Mouse (Mus musculus): ENCODE results near the gene Nhsl1. TPM values are rescaled to one million over a fixed set of nuclear protein-coding genes. Genes with fewer than 3 reads are reported as not detected.
A peak's percentile ranks its signal among the peaks of the same experiment; 100 is the strongest.

Nhsl1 gene
- polyA plus RNA-seq, 1 experiment from 2014 or later: 13.3 TPM

GRCm38 (mm10) chr10:18493010-18493894 is 174.5 kb downstream of the Nhsl1 start:
- H3K4me3 ChIP-seq (replicated peaks): no peak overlapping the region
- H3K4me1 ChIP-seq: peaks cover 15% of the 10 kb centered on the region
- H3K36me3 ChIP-seq: no peaks in the 10 kb centered on the region
- no peak for ATAC-seq (ENCODE audit: low FRiP score)
- no peak overlapping the region for H3K9ac ChIP-seq (replicated peaks)
- no peak overlapping the region for H3K4me2 ChIP-seq
- H3K27ac ChIP-seq (replicated peaks): no peak overlapping the region
- H3K27me3 ChIP-seq (replicated peaks): no peaks in the 10 kb centered on the region
- 90% methylated on average over 11 of the region's 11 CpGs for WGBS
- no peaks in the 10 kb centered on the region for H3K9me3 ChIP-seq (replicated peaks)

GRCm38 (mm10) chr10:18494249-18494648 is 175.5 kb downstream of the Nhsl1 start:
- Histone ChIP-seq H3K36me3 (peaks cover 10% of the 10 kb centered on the region), H3K27ac (replicated peaks) (no peak overlapping the region), H3K9ac (replicated peaks) (no peak overlapping the region), H3K27me3 (replicated peaks) (no peaks in the 10 kb centered on the region), H3K4me2 (no peak overlapping the region), H3K4me3 (replicated peaks) (no peak overlapping the region), H3K4me1 (peaks cover 15% of the 10 kb centered on the region), H3K9me3 (replicated peaks) (no peaks in the 10 kb centered on the region)
- 45% methylated on average over 7 of the region's 7 CpGs for WGBS
- ATAC-seq (ENCODE audit: low FRiP score): no peak

GRCm38 (mm10) chr10:18497066-18497465 is 178.3 kb downstream of the Nhsl1 start:
- H3K4me1 ChIP-seq: peaks cover 15% of the 10 kb centered on the region
- no peak overlapping the region for H3K4me3 ChIP-seq (replicated peaks)
- no peak overlapping the region for H3K4me2 ChIP-seq
- no peaks in the 10 kb centered on the region for H3K27me3 ChIP-seq (replicated peaks)
- H3K27ac ChIP-seq (replicated peaks): peak overlapping the region; percentile 64
- peaks cover 22% of the 10 kb centered on the region for H3K36me3 ChIP-seq
- no peak overlapping the region for H3K9ac ChIP-seq (replicated peaks)
- no peaks in the 10 kb centered on the region for H3K9me3 ChIP-seq (replicated peaks)
- WGBS: 58% methylated on average over 7 of the region's 7 CpGs
- peak; percentile 45; the same call in 1 of the 2 replicates for ATAC-seq (ENCODE audit: low FRiP score)

- Histone ChIP-seq H3K4me3 (replicated peaks) (no peak overlapping the region), H3K4me2 (no peak overlapping the region), H3K36me3 (peaks cover 25% of the 10 kb centered on the region), H3K27ac (replicated peaks) (no peak overlapping the region), H3K9me3 (replicated peaks) (no peaks in the 10 kb centered on the region), H3K9ac (replicated peaks) (no peak overlapping the region), H3K4me1 (peaks cover 21% of the 10 kb centered on the region), H3K27me3 (replicated peaks) (no peaks in the 10 kb centered on the region)
- WGBS: 22% methylated on average over 3 of the region's 3 CpGs
- ATAC-seq (ENCODE audit: low FRiP score): no peak
These were observed 183.2 kb downstream of the Nhsl1 start for GRCm38 (mm10) chr10:18501997-18502396.

- Histone ChIP-seq H3K9me3 (replicated peaks) (no peaks in the 10 kb centered on the region), H3K27ac (replicated peaks) (peak overlapping the region; percentile 34), H3K4me3 (replicated peaks) (no peak overlapping the region), H3K9ac (replicated peaks) (no peak overlapping the region), H3K27me3 (replicated peaks) (no peaks in the 10 kb centered on the region), H3K36me3 (peaks cover 7% of the 10 kb centered on the region), H3K4me1 (peaks cover 30% of the 10 kb centered on the region), H3K4me2 (no peak overlapping the region)
- ATAC-seq (ENCODE audit: low FRiP score): no peak
- 59% methylated on average over 10 of the region's 10 CpGs for WGBS
These were observed 186.9 kb downstream of the Nhsl1 start for GRCm38 (mm10) chr10:18505690-18506089.

- no peak for ATAC-seq (ENCODE audit: low FRiP score)
- H3K9me3 ChIP-seq (replicated peaks): no peaks in the 10 kb centered on the region
- 45% methylated on average over 6 of the region's 6 CpGs for WGBS
- H3K36me3 ChIP-seq: peaks cover 8% of the 10 kb centered on the region
- no peak overlapping the region for H3K4me3 ChIP-seq (replicated peaks)
- H3K4me2 ChIP-seq: no peak overlapping the region
- no peak overlapping the region for H3K9ac ChIP-seq (replicated peaks)
- H3K4me1 ChIP-seq: peaks cover 30% of the 10 kb centered on the region
- peak overlapping the region; percentile 34; the same call in 1 of the 2 replicates for H3K27ac ChIP-seq (replicated peaks)
- H3K27me3 ChIP-seq (replicated peaks): no peaks in the 10 kb centered on the region
These were observed 187.7 kb downstream of the Nhsl1 start for GRCm38 (mm10) chr10:18506501-18506946.

GRCm38 (mm10) chr10:18507869-18508473 is 189.2 kb downstream of the Nhsl1 start:
- Histone ChIP-seq H3K9ac (replicated peaks) (no peak overlapping the region), H3K9me3 (replicated peaks) (no peaks in the 10 kb centered on the region), H3K4me2 (no peak overlapping the region), H3K27ac (replicated peaks) (peak overlapping the region; percentile 69), H3K27me3 (replicated peaks) (no peaks in the 10 kb centered on the region), H3K36me3 (peaks cover 11% of the 10 kb centered on the region), H3K4me3 (replicated peaks) (no peak overlapping the region), H3K4me1 (peaks cover 30% of the 10 kb centered on the region)
- 19% methylated on average over 2 of the region's 2 CpGs for WGBS
- ATAC-seq (ENCODE audit: low FRiP score): no peak

- Histone ChIP-seq H3K27me3 (replicated peaks) (no peaks in the 10 kb centered on the region), H3K9me3 (replicated peaks) (no peaks in the 10 kb centered on the region), H3K4me3 (replicated peaks) (no peak overlapping the region), H3K4me2 (no peak overlapping the region), H3K4me1 (peaks cover 30% of the 10 kb centered on the region), H3K9ac (replicated peaks) (no peak overlapping the region), H3K27ac (replicated peaks) (peak overlapping the region; percentile 69), H3K36me3 (peaks cover 8% of the 10 kb centered on the region)
- 48% methylated on average over 1 of the region's 1 CpGs for WGBS
- peak; percentile 66 for ATAC-seq (ENCODE audit: low FRiP score)
These were observed 189.8 kb downstream of the Nhsl1 start for GRCm38 (mm10) chr10:18508586-18508985.

GRCm38 (mm10) chr10:18510663-18511062 is 191.9 kb downstream of the Nhsl1 start:
- Histone ChIP-seq H3K4me2 (no peak overlapping the region), H3K9ac (replicated peaks) (no peak overlapping the region)
- 81% methylated on average over 3 of the region's 3 CpGs for WGBS

GRCm38 (mm10) chr10:18511496-18511895 is 192.7 kb downstream of the Nhsl1 start:
- H3K36me3 ChIP-seq: peaks cover 8% of the 10 kb centered on the region
- peaks cover 18% of the 10 kb centered on the region for H3K4me1 ChIP-seq
- H3K4me3 ChIP-seq (replicated peaks): no peak overlapping the region
- 95% methylated on average over 11 of the region's 11 CpGs for WGBS
- ATAC-seq (ENCODE audit: low FRiP score): no peak
- no peaks in the 10 kb centered on the region for H3K27me3 ChIP-seq (replicated peaks)
- no peak overlapping the region for H3K27ac ChIP-seq (replicated peaks)
- no peaks in the 10 kb centered on the region for H3K9me3 ChIP-seq (replicated peaks)
- H3K4me2 ChIP-seq: no peak overlapping the region
- no peak overlapping the region for H3K9ac ChIP-seq (replicated peaks)

More at GRCm38 (mm10) chr10:18510663-18511062, 191.9 kb downstream of the Nhsl1 start:
- Histone ChIP-seq H3K9me3 (replicated peaks) (no peaks in the 10 kb centered on the region), H3K4me1 (peaks cover 26% of the 10 kb centered on the region), H3K36me3 (peaks cover 8% of the 10 kb centered on the region), H3K27me3 (replicated peaks) (no peaks in the 10 kb centered on the region), H3K27ac (replicated peaks) (no peak overlapping the region), H3K4me3 (replicated peaks) (no peak overlapping the region)
- no peak for ATAC-seq (ENCODE audit: low FRiP score)

- no peak overlapping the region for H3K9ac ChIP-seq (replicated peaks)
- 41% methylated on average over 2 of the region's 2 CpGs for WGBS
- no peaks in the 10 kb centered on the region for H3K27me3 ChIP-seq (replicated peaks)
- H3K4me3 ChIP-seq (replicated peaks): no peak overlapping the region
- ATAC-seq (ENCODE audit: low FRiP score): no peak
- peaks cover 20% of the 10 kb centered on the region for H3K36me3 ChIP-seq
- H3K27ac ChIP-seq (replicated peaks): no peak overlapping the region
- peaks cover 37% of the 10 kb centered on the region for H3K4me1 ChIP-seq
- H3K4me2 ChIP-seq: no peak overlapping the region
- no peaks in the 10 kb centered on the region for H3K9me3 ChIP-seq (replicated peaks)
These were observed 203.8 kb downstream of the Nhsl1 start for GRCm38 (mm10) chr10:18522556-18522955.

- peaks cover 27% of the 10 kb centered on the region for H3K36me3 ChIP-seq
- H3K4me1 ChIP-seq: peaks cover 37% of the 10 kb centered on the region
- no peak overlapping the region for H3K4me2 ChIP-seq
- no peak overlapping the region for H3K27ac ChIP-seq (replicated peaks)
- 84% methylated on average over 15 of the region's 15 CpGs for WGBS
- no peaks in the 10 kb centered on the region for H3K27me3 ChIP-seq (replicated peaks)
- no peak overlapping the region for H3K4me3 ChIP-seq (replicated peaks)
- H3K9me3 ChIP-seq (replicated peaks): no peaks in the 10 kb centered on the region
- H3K9ac ChIP-seq (replicated peaks): no peak overlapping the region
- 0 out of 2 replicates have a peak, but pooled peaks have one; percentile 22 for ATAC-seq (ENCODE audit: low FRiP score)
These were observed 206.5 kb downstream of the Nhsl1 start for GRCm38 (mm10) chr10:18525311-18525710.

Data from neural tube, embryonic 15.5 days (tissue).